Mouse (Mus musculus): ENCODE results near the gene Rasgef1b.

GRCm38 (mm10) chr5:99296348-99296747 lies 432.5 kb downstream of the Rasgef1b start:
- TF ChIP-seq CTCF (IDR thresholded peaks at IDR 0.05): no peak
- TF ChIP-seq EP300 (IDR thresholded peaks at IDR 0.05): no peak

Data from lung, postnatal 0 days (tissue).